Mouse (Mus musculus): Measurements from ENCODE around the gene Rapgef5.

- TF ChIP-seq ZC3H11A (IDR thresholded peaks at IDR 0.05; ENCODE audit: borderline replicate concordance, low read depth, low read length), result no peak
- no peak for TF ChIP-seq ZNF384 (IDR thresholded peaks at IDR 0.05; ENCODE audit: low read depth, low read length)
These were observed 170.5 kb downstream of the Rapgef5 start for GRCm38 (mm10) chr12:117686732-117687131.
